Mouse (Mus musculus): ENCODE results near the gene Slc35f5.

DNA sequence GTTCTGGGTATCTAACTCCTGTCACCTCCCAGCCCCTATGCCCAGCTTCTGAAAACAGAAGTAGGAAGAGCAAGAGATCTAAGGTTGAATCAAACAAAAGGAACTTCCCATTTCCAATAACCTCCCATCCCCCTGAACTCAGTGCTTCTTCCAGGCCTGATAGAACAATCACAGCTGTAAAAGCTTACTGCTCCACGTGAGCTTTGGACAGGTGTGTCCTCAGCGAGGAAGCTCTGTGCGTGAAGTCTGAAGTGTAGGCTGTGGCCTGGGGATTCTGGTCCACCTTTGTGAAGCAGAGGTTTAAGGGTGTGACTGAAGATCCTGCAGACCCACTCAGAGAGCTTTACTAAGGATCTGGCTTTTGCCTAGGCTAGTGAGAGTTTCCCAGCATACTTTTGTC, 33.0 kb upstream of the Slc35f5 start:
- TF ChIP-seq CTCF (IDR thresholded peaks at IDR 0.05 in 2 of 3, conservative IDR thresholded peaks at IDR 0.05 in 1 of 3; ENCODE audit: control insufficient read depth in 1 of 3, insufficient read depth in 1 of 3, low read depth in 2 of 3, low read length in 3 of 3, poor library complexity in 1 of 3, severe bottlenecking in 1 of 3) = no peak
- TF ChIP-seq USF2 (IDR thresholded peaks at IDR 0.05; ENCODE audit: borderline replicate concordance in 1 of 2, insufficient read depth in 1 of 2, low read depth in 1 of 2, low read length in 2 of 2) = no peak
